Mouse (Mus musculus): ENCODE data around the gene Gm20388. TPM values are rescaled to one million over a fixed set of nuclear protein-coding genes. Genes with fewer than 3 reads are reported as not detected.

The Gm20388 gene
- polyA plus RNA-seq, 1 experiment from 2014 or later: not detected

GRCm38 (mm10) chr8:120725576-120725950 lies 814.9 kb downstream of the Gm20388 start:
- WGBS: 86% methylated on average over 5 of the region's 5 CpGs
- H3K27me3 ChIP-seq: peaks cover 6% of the 10 kb centered on the region
- ATAC-seq (ENCODE audit: insufficient number of reproducible peaks, insufficient read depth, low FRiP score, low TSS enrichment, low read depth): no peak
- H3K4me1 ChIP-seq: 0 out of 2 replicates have a peak, but pooled peaks cover 4% of the 10 kb centered on the region
- H3K9ac ChIP-seq: no peak overlapping the region
- H3K9me3 ChIP-seq: no peaks in the 10 kb centered on the region
- no peaks in the 10 kb centered on the region for H3K36me3 ChIP-seq
- H3K4me3 ChIP-seq: no peak overlapping the region
- no peak overlapping the region for H3K27ac ChIP-seq
- H3K4me2 ChIP-seq: no peak overlapping the region

DNA sequence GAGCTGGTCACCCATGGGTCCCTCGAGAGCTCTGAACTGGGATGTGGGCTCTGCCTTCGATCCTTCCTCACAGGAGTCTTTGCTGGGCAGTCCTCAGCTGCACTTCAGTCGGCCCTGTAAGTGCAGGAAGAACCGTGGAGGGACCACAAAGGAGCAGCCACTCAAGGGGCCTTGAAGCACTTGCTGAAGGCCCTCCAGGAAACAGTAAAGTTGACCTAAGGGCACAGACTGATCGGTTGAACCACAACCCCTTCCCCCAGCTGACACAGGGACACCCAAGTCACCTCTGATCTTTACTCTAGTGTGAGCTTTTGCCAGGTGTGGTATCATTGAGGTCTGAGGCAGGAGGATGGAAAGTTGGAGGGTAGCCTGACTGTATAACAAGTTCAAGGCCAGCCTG lies 815.4 kb downstream of the Gm20388 start:
- 73% methylated on average over 5 of the region's 5 CpGs for WGBS
- no peak overlapping the region for H3K9ac ChIP-seq
- H3K4me3 ChIP-seq: no peak overlapping the region
- 0 out of 2 replicates have a peak, but pooled peaks cover 4% of the 10 kb centered on the region for H3K4me1 ChIP-seq
- no peak overlapping the region for H3K27ac ChIP-seq
- no peaks in the 10 kb centered on the region for H3K36me3 ChIP-seq
- ATAC-seq (ENCODE audit: insufficient number of reproducible peaks, insufficient read depth, low FRiP score, low TSS enrichment, low read depth): no peak
- no peaks in the 10 kb centered on the region for H3K9me3 ChIP-seq
- H3K27me3 ChIP-seq: peaks cover 7% of the 10 kb centered on the region
- H3K4me2 ChIP-seq: no peak overlapping the region

- no peaks in the 10 kb centered on the region for H3K9me3 ChIP-seq
- no peaks in the 10 kb centered on the region for H3K36me3 ChIP-seq
- H3K27ac ChIP-seq: no peak overlapping the region
- peaks cover 13% of the 10 kb centered on the region for H3K27me3 ChIP-seq
- H3K9ac ChIP-seq: no peak overlapping the region
- H3K4me2 ChIP-seq: no peak overlapping the region
- H3K4me1 ChIP-seq: 0 out of 2 replicates have a peak, but pooled peaks cover 4% of the 10 kb centered on the region
- 54% methylated on average over 9 of the region's 9 CpGs for WGBS
- no peak for ATAC-seq (ENCODE audit: insufficient number of reproducible peaks, insufficient read depth, low FRiP score, low TSS enrichment, low read depth)
- H3K4me3 ChIP-seq: no peak overlapping the region
Measured at GRCm38 (mm10) chr8:120728488-120729160, 818.0 kb downstream of the Gm20388 start.

GRCm38 (mm10) chr8:120731582-120731981 lies 820.9 kb downstream of the Gm20388 start:
- Histone ChIP-seq H3K9ac (no peak overlapping the region), H3K36me3 (no peaks in the 10 kb centered on the region), H3K4me1 (peaks cover 9% of the 10 kb centered on the region), H3K27me3 (peaks cover 41% of the 10 kb centered on the region), H3K4me3 (peak overlapping the region; percentile 10; the same call in 1 of the 2 replicates), H3K9me3 (no peaks in the 10 kb centered on the region), H3K4me2 (peak overlapping the region; percentile 30; the same call in 1 of the 2 replicates), H3K27ac (no peak overlapping the region)
- no peak for ATAC-seq (ENCODE audit: insufficient number of reproducible peaks, insufficient read depth, low FRiP score, low TSS enrichment, low read depth)
- WGBS: 32% methylated on average over 14 of the region's 14 CpGs

GRCm38 (mm10) chr8:120732068-120732467 lies 821.4 kb downstream of the Gm20388 start:
- Histone ChIP-seq H3K27me3 (peaks cover 46% of the 10 kb centered on the region), H3K9me3 (no peaks in the 10 kb centered on the region), H3K27ac (no peak overlapping the region), H3K9ac (no peak overlapping the region), H3K36me3 (no peaks in the 10 kb centered on the region), H3K4me1 (peaks cover 13% of the 10 kb centered on the region), H3K4me2 (peak overlapping the region; percentile 30; the same call in 1 of the 2 replicates), H3K4me3 (0 out of 2 replicates have a peak overlapping the region, but pooled peaks have one; percentile 10)
- ATAC-seq (ENCODE audit: insufficient number of reproducible peaks, insufficient read depth, low FRiP score, low TSS enrichment, low read depth): no peak
- WGBS: 32% methylated on average over 6 of the region's 6 CpGs

DNA sequence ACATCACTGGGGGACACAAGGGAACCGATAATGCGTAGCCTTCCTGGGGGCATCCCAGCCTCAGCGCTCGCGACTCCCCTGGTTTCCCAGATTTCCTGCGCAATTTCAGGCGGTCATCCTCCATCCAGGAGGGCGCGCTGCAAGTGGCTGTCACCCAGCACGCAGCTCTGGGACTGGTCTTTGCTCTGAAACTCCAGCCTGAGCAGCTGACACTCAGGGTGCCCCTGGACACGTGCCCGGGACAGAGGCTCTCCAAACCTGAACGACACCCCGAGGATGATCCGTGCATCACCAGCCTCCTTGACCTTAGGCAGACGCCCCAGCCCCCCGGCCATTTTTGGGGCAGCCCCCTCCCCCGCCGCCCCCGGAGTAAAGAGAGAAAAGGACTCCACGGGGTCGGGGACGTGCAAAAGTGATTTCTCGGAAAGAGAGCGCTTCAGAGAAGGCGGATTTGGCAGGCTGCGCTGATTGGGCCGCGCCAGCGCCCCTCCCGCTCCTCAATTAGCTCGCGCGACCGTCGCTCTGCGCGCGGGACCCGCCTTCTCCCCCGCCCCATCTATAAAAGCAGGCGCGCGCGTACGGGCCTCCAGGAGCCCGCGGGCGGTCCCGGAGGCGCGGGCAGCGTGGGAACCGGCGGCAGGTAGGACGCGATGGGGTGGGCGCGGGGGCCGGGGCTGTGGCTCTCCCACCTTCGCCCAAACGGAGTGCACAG lies 825.3 kb downstream of the Gm20388 start, which contains the start of gene Irf8:
Gene Irf8 (plus strand): TSS at position 589 of the 712 bp plus-strand sequence.
- peak within 1 kb of the TSS; percentile 51 for H3K4me3 ChIP-seq
- H3K27me3 ChIP-seq: peaks cover 60% of the 10 kb centered on the region
- H3K4me2 ChIP-seq: peak within 1 kb of the TSS; percentile 96
- peak; percentile 73; the same call in 1 of the 2 replicates for ATAC-seq (ENCODE audit: insufficient number of reproducible peaks, insufficient read depth, low FRiP score, low TSS enrichment, low read depth)
- no peaks in the 10 kb centered on the region for H3K36me3 ChIP-seq
- H3K9ac ChIP-seq: peak within 1 kb of the TSS; percentile 70
- no peak within 1 kb of the TSS for H3K27ac ChIP-seq
- H3K4me1 ChIP-seq: peaks cover 13% of the 10 kb centered on the region
- no peaks in the 10 kb centered on the region for H3K9me3 ChIP-seq
- WGBS: under 1% methylated on average over 60 of the region's 62 CpGs

DNA sequence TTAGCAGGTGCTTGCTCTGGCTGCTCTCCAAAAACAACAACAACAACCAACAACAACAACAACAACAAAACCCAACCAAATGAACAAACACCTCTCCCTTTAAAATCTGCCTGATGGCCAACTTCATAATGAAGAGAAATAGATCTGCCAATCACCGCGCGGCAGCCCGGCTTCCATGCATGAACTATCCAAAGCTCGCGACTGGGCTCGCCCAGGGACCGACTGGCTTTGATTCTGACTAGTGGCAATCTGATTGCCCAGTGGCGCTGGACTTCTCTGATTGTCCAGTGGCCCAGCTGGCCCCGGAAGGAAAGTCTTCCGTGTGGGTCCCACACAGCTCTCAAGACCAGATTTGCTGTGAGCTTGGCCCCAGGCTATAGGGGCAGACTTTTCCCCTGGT lies 825.8 kb downstream of the Gm20388 start:
- 3% methylated on average over 11 of the region's 11 CpGs for WGBS
- H3K27ac ChIP-seq: no peak overlapping the region
- no peak for ATAC-seq (ENCODE audit: insufficient number of reproducible peaks, insufficient read depth, low FRiP score, low TSS enrichment, low read depth)
- peaks cover 60% of the 10 kb centered on the region for H3K27me3 ChIP-seq
- peaks cover 13% of the 10 kb centered on the region for H3K4me1 ChIP-seq
- peak overlapping the region; percentile 52; the same call in 1 of the 2 replicates for H3K9ac ChIP-seq
- H3K4me3 ChIP-seq: peak overlapping the region; percentile 51
- H3K9me3 ChIP-seq: no peaks in the 10 kb centered on the region
- no peaks in the 10 kb centered on the region for H3K36me3 ChIP-seq
- H3K4me2 ChIP-seq: peak overlapping the region; percentile 96

DNA sequence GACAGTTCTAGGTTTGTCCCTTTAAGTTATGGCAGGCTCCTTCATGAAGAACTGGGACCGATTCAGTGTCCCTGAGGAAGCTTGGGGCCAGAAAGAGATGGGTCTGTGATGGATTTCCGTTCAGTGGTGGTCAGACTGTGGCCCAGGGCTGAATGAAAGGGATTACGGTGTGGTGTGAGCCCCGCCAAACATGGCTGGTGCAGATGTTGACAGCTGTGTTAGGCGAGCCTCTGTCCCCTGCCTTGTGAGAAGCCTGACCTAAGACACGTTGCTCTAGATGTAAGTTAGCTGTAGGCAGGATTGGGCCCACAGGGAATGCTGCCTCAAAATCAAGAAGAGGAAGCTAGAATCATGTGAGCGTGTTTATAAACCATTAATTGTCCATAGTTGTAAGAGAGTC lies 826.5 kb downstream of the Gm20388 start:
- 54% methylated on average over 7 of the region's 7 CpGs for WGBS
- H3K27me3 ChIP-seq: peaks cover 60% of the 10 kb centered on the region
- H3K4me3 ChIP-seq: no peak overlapping the region
- H3K9me3 ChIP-seq: no peaks in the 10 kb centered on the region
- no peaks in the 10 kb centered on the region for H3K36me3 ChIP-seq
- peak overlapping the region; percentile 96; the same call in 1 of the 2 replicates for H3K4me2 ChIP-seq
- H3K27ac ChIP-seq: no peak overlapping the region
- H3K4me1 ChIP-seq: peaks cover 13% of the 10 kb centered on the region
- H3K9ac ChIP-seq: no peak overlapping the region
- no peak for ATAC-seq (ENCODE audit: insufficient number of reproducible peaks, insufficient read depth, low FRiP score, low TSS enrichment, low read depth)

GRCm38 (mm10) chr8:120738771-120739170 lies 828.1 kb downstream of the Gm20388 start:
- no peaks in the 10 kb centered on the region for H3K9me3 ChIP-seq
- peaks cover 13% of the 10 kb centered on the region for H3K4me1 ChIP-seq
- H3K27me3 ChIP-seq: peaks cover 52% of the 10 kb centered on the region
- no peak for ATAC-seq (ENCODE audit: insufficient number of reproducible peaks, insufficient read depth, low FRiP score, low TSS enrichment, low read depth)
- H3K36me3 ChIP-seq: no peaks in the 10 kb centered on the region
- H3K4me3 ChIP-seq: no peak overlapping the region
- no peak overlapping the region for H3K27ac ChIP-seq
- 77% methylated on average over 4 of the region's 4 CpGs for WGBS
- H3K9ac ChIP-seq: no peak overlapping the region
- H3K4me2 ChIP-seq: no peak overlapping the region

GRCm38 (mm10) chr8:120739526-120739925 lies 828.9 kb downstream of the Gm20388 start:
- H3K9me3 ChIP-seq: no peaks in the 10 kb centered on the region

GRCm38 (mm10) chr8:120740579-120740978 lies 829.9 kb downstream of the Gm20388 start:
- H3K9ac ChIP-seq: no peak overlapping the region
- H3K4me2 ChIP-seq: no peak overlapping the region
- no peaks in the 10 kb centered on the region for H3K36me3 ChIP-seq
- WGBS: 57% methylated on average over 2 of the region's 2 CpGs
- no peaks in the 10 kb centered on the region for H3K9me3 ChIP-seq
- H3K27ac ChIP-seq: no peak overlapping the region
- H3K4me1 ChIP-seq: peaks cover 11% of the 10 kb centered on the region
- ATAC-seq (ENCODE audit: insufficient number of reproducible peaks, insufficient read depth, low FRiP score, low TSS enrichment, low read depth): no peak
- H3K27me3 ChIP-seq: peaks cover 34% of the 10 kb centered on the region
- no peak overlapping the region for H3K4me3 ChIP-seq

More at GRCm38 (mm10) chr8:120739526-120739925, 828.9 kb downstream of the Gm20388 start:
- ATAC-seq (ENCODE audit: insufficient number of reproducible peaks, insufficient read depth, low FRiP score, low TSS enrichment, low read depth): no peak
- Histone ChIP-seq H3K27ac (no peak overlapping the region), H3K4me2 (no peak overlapping the region), H3K36me3 (no peaks in the 10 kb centered on the region), H3K9ac (no peak overlapping the region), H3K4me1 (peaks cover 13% of the 10 kb centered on the region), H3K4me3 (no peak overlapping the region), H3K27me3 (peaks cover 45% of the 10 kb centered on the region)
- WGBS: 82% methylated on average over 15 of the region's 15 CpGs
